Mouse (Mus musculus) small intestine, adult 2 months (tissue): ENCODE measurements around the gene Hspb1.

ENCODE experiments used
- CTCF ChIP-seq: fragments of 200-500 bp; IDR thresholded peaks from 2 replicates; pipeline ENCODE4 v1.5.1; 2012; ENCODE audit warnings: low read depth, mild to moderate bottlenecking, control low read depth, inconsistent platforms, low read length, moderate library complexity, mixed read lengths; ENCODE audit not compliant: insufficient replicate concordance, insufficient read length; ENCODE audit errors: extremely low read depth
- POLR2A ChIP-seq: fragments of 200-500 bp; IDR thresholded peaks from 2 replicates; pipeline ENCODE4 v1.6.1; 2012; ENCODE audit warnings: low read depth, mild to moderate bottlenecking, control low read depth, inconsistent platforms, low read length, moderate library complexity

GRCm38 (mm10) chr5:135933222-135933899 is 45.6 kb downstream of the Hspb1 start:
- TF ChIP-seq POLR2A: no peak
- no peak for TF ChIP-seq CTCF
